Mouse (Mus musculus): ENCODE results near the gene Adam1a. TPM values are rescaled to one million over a fixed set of nuclear protein-coding genes. Genes with fewer than 3 reads are reported as not detected.

The Adam1a gene
- polyA plus RNA-seq, 1 experiment from 2014 or later: 0.50 TPM

DNA sequence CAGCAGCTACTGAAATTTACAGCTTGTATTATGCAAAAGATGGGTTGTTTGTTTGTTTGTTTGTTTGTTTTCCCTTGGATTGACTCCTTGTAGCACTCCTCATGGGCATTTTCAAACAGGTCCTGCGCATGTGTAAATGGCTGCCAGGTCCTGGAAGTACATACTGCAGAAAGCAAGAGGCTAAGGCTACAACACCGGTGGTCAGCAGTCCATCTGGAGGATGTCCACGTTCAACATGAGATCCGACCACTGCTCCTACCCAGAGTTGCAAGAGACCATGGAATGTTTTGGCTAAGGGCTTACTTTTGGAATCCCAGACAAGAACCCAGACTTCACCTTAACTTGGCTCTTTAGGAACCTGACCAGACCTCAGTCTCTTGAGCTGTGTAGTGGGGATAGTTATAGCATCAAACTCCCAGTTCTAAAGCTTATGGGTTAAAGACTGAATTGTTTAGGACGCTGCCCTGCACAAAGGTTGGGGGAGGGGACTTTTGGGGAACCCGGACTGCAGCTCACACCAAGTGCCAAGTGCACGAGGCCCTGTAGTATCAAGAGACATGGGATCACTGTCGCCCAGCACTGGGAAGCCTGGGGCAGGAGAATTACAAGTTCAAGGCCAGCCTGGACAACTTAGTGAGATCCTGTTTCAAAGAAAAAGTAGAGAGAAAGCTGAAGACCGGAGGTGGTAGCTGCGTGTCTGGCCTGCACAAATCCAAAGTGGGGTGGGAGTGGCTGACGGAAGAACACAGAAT is 47.0 kb upstream of the Adam1a start:
- Histone ChIP-seq H3K9ac (ENCODE audit: low read length) (no peak overlapping the region; the same call in 1 of the 2 replicates), H3K27ac (replicated peaks) (no peak overlapping the region), H3K4me2 (replicated peaks; ENCODE audit: low read depth) (peak overlapping the region; percentile 94), H3K4me3 (ENCODE audit: low read depth, low read length) (peak overlapping the region; percentile 70), H3K9me3 (ENCODE audit: control insufficient read depth, low read length) (no peaks in the 10 kb centered on the region), H3K36me3 (ENCODE audit: control insufficient read depth, insufficient read depth, low read length) (no peaks in the 10 kb centered on the region), H3K4me1 (replicated peaks; ENCODE audit: control insufficient read depth, insufficient read depth) (0 out of 2 replicates have a peak, but pooled peaks cover 3% of the 10 kb centered on the region), H3K27me3 (ENCODE audit: control insufficient read depth, insufficient read depth, low read length) (no peaks in the 10 kb centered on the region)
- DNase-seq (ENCODE audit: low spot score) (no peak), ATAC-seq (ENCODE audit: low FRiP score, low TSS enrichment) (no peak)
- 52% methylated on average over 11 of the region's 11 CpGs for WGBS
- TF ChIP-seq EP300 (optimal IDR thresholded peaks at IDR 0.05) (no peak), CTCF (IDR thresholded peaks at IDR 0.05; ENCODE audit: low read depth) (no peak)

DNA sequence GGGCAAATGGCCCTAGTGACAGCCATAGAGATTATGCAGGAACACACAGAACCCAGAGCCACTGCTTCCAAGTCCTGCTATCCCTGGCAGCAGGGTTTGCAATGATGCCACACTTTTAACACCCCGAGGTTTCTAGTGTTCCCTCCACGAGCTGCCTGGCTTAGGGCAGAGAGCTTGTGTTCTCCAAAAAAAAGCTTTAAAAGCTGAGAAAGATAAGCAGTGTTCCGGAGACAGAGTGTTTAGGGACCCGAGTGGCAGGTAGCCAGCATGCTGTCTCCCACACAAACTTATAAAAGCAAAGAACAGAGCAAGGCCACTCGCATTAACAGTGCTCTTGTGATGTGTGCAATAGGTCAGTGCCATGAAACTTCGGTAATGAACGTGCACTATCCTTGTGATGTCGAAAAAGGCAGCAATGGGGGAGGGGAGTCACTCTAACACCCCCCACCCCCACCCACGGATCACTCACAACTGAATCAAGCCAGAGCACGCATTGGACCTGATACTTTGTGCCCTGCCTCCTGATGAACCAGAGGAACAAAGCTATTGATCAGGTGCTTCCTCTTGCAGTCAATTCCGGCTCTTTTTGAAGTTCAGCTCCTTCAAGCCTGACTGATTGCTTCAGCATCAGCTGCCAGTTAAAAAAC is 46.3 kb upstream of the Adam1a start:
- peak overlapping the region; percentile 70 for H3K4me3 ChIP-seq (ENCODE audit: low read depth, low read length)
- peaks cover 6% of the 10 kb centered on the region for H3K4me1 ChIP-seq (replicated peaks; ENCODE audit: control insufficient read depth, insufficient read depth)
- H3K9me3 ChIP-seq (ENCODE audit: control insufficient read depth, low read length): no peaks in the 10 kb centered on the region
- H3K4me2 ChIP-seq (replicated peaks; ENCODE audit: low read depth): peak overlapping the region; percentile 94
- no peak overlapping the region for H3K9ac ChIP-seq (ENCODE audit: low read length)
- no peaks in the 10 kb centered on the region for H3K27me3 ChIP-seq (ENCODE audit: control insufficient read depth, insufficient read depth, low read length)
- TF ChIP-seq CTCF (IDR thresholded peaks at IDR 0.05; ENCODE audit: low read depth) (no peak), EP300 (optimal IDR thresholded peaks at IDR 0.05) (no peak)
- DNase-seq (ENCODE audit: low spot score): no peak
- H3K36me3 ChIP-seq (ENCODE audit: control insufficient read depth, insufficient read depth, low read length): no peaks in the 10 kb centered on the region
- no peak for ATAC-seq (ENCODE audit: low FRiP score, low TSS enrichment)
- H3K27ac ChIP-seq (replicated peaks): no peak overlapping the region
- WGBS: 41% methylated on average over 11 of the region's 11 CpGs

DNA sequence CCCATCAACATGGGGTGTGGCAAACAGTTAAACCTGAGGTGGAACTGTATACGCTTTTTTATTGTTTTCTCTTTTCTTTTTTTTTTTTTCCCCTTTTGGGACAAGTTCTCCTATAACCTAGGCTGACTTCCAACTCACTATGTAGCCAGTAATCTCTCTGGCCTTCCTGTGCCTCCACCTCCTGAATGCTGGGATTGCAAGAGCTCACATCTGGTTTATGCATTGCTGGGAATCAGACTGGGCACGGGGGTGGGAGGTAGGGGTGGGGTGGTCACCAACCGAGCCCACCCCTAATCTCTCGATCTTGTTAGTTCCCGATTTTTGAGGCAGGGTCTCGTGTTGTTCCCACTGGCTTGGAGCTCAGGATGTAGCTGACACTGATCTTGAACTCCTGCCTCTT is 44.6 kb upstream of the Adam1a start:
- DNase-seq (ENCODE audit: low spot score) (no peak), ATAC-seq (ENCODE audit: low FRiP score, low TSS enrichment) (no peak)
- no peak overlapping the region for H3K4me3 ChIP-seq (ENCODE audit: low read depth, low read length)
- no peaks in the 10 kb centered on the region for H3K27me3 ChIP-seq (ENCODE audit: control insufficient read depth, insufficient read depth, low read length)
- peaks cover 9% of the 10 kb centered on the region for H3K4me1 ChIP-seq (replicated peaks; ENCODE audit: control insufficient read depth, insufficient read depth)
- no peaks in the 10 kb centered on the region for H3K9me3 ChIP-seq (ENCODE audit: control insufficient read depth, low read length)
- WGBS: 82% methylated on average over 6 of the region's 6 CpGs
- H3K36me3 ChIP-seq (ENCODE audit: control insufficient read depth, insufficient read depth, low read length): no peaks in the 10 kb centered on the region
- no peak for TF ChIP-seq CTCF (IDR thresholded peaks at IDR 0.05; ENCODE audit: low read depth)
- TF ChIP-seq EP300 (optimal IDR thresholded peaks at IDR 0.05): no peak
- H3K27ac ChIP-seq (replicated peaks): no peak overlapping the region
- no peak overlapping the region for H3K4me2 ChIP-seq (replicated peaks; ENCODE audit: low read depth)
- H3K9ac ChIP-seq (ENCODE audit: low read length): no peak overlapping the region

DNA sequence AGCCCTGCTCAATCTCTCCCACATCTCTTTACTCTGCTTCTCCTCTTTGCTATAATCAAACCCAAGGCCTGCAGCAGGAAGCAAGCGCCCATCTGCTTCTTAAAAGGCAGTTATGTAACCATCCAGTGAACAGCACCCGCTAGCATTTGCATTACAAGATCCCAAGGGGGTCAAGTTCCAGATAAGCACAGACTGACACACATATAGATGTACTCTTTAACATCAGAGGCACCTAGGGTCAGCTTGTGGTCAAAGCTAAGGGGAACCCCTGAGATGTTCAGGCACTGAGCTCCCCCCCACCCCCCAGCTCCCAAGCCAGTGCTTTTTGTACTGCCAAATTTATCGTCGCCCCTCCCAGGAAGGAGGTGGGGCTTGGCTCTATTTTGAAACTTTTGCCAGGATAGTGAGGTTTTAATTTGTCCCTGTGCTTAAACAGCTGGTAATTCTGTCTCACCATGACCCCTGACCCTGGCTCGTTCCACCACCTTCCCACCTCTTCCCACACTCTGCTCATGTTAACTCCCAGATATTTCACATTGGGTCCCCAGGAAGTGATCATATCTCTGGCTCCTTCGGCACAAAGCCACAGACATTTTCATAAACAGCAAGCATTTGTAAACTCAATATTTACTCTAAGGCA is 41.2 kb upstream of the Adam1a start:
- 39% methylated on average over 6 of the region's 6 CpGs for WGBS

DNA sequence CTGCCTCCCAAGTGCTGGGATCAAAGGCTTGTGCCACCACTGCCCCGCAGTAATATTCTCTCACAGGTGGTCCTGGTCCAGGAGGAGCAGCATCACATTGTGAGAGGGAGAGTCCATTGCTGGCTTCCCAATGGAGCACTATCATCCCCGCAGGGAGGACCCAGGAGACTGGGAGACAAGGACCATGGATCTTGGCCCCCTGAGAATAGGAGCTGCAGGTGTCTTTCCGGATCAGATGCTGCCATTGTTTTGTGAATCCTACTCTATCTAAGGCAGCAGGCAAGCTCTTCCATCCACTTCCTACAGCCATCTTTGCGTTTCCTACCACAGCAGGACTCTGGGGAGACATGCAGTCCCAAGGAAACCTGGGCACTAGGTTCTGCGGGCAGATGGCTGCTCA is 40.4 kb upstream of the Adam1a start:
- no peak overlapping the region; the same call in 1 of the 2 replicates for H3K27ac ChIP-seq (replicated peaks)
- ATAC-seq (ENCODE audit: low FRiP score, low TSS enrichment): no peak
- H3K9me3 ChIP-seq (ENCODE audit: control insufficient read depth, low read length): no peaks in the 10 kb centered on the region
- H3K4me3 ChIP-seq (ENCODE audit: low read depth, low read length): no peak overlapping the region
- WGBS: 87% methylated on average over 5 of the region's 5 CpGs
- no peaks in the 10 kb centered on the region for H3K27me3 ChIP-seq (ENCODE audit: control insufficient read depth, insufficient read depth, low read length)
- peaks cover 6% of the 10 kb centered on the region for H3K4me1 ChIP-seq (replicated peaks; ENCODE audit: control insufficient read depth, insufficient read depth)
- no peak for TF ChIP-seq CTCF (IDR thresholded peaks at IDR 0.05; ENCODE audit: low read depth)
- no peak for TF ChIP-seq EP300 (optimal IDR thresholded peaks at IDR 0.05)
- no peak for DNase-seq (ENCODE audit: low spot score)
- H3K9ac ChIP-seq (ENCODE audit: low read length): no peak overlapping the region
- H3K36me3 ChIP-seq (ENCODE audit: control insufficient read depth, insufficient read depth, low read length): no peaks in the 10 kb centered on the region
- H3K4me2 ChIP-seq (replicated peaks; ENCODE audit: low read depth): no peak overlapping the region

More for the DNA sequence above, 41.2 kb upstream of the Adam1a start:
- DNase-seq (ENCODE audit: low spot score) (peak; percentile 35), ATAC-seq (ENCODE audit: low FRiP score, low TSS enrichment) (peak; percentile 19; the same call in 1 of the 2 replicates)
- Histone ChIP-seq H3K27me3 (ENCODE audit: control insufficient read depth, insufficient read depth, low read length) (no peaks in the 10 kb centered on the region), H3K9me3 (ENCODE audit: control insufficient read depth, low read length) (no peaks in the 10 kb centered on the region), H3K27ac (replicated peaks) (peak overlapping the region; percentile 61), H3K4me1 (replicated peaks; ENCODE audit: control insufficient read depth, insufficient read depth) (peaks cover 6% of the 10 kb centered on the region), H3K4me3 (ENCODE audit: low read depth, low read length) (no peak overlapping the region), H3K36me3 (ENCODE audit: control insufficient read depth, insufficient read depth, low read length) (no peaks in the 10 kb centered on the region), H3K9ac (ENCODE audit: low read length) (no peak overlapping the region), H3K4me2 (replicated peaks; ENCODE audit: low read depth) (peak overlapping the region; percentile 23)
- TF ChIP-seq CTCF (IDR thresholded peaks at IDR 0.05; ENCODE audit: low read depth): no peak
- TF ChIP-seq EP300 (optimal IDR thresholded peaks at IDR 0.05): no peak
